Mouse (Mus musculus) adrenal gland, postnatal 14 days (tissue): ENCODE data around the gene Otub1. TPM values are rescaled to one million over a fixed set of nuclear protein-coding genes. Genes with fewer than 3 reads are reported as not detected.
A peak's percentile ranks its signal among the peaks of the same experiment; 100 is the strongest.

Experiments used
- DNase-seq: peaks from one replicate; pipeline ENCODE4 v3.0.0; 2021; ENCODE audit warnings: mixed read lengths
- long read RNA-seq, 2 experiments: library from polyadenylated mRNA; stranded (forward); transcript quantifications; one replicate each; pipeline ENCODE4 v2.0.0; 2021
- total RNA-seq: library from RNA; stranded (reverse); gene quantifications from 2 replicates; pipeline ENCODE4 v1.2.3, GENCODE M21; 2021

Otub1 gene
- 103 and 124 TPM in 2 replicates for total RNA-seq
- long read RNA-seq, experiment 1, transcript Otub1-201 (7 exons, 1,713 nt): major isoform, 240 of 261 reads
- long read RNA-seq, experiment 1, partial matches to known transcripts: 2 of 261 reads
- long read RNA-seq, experiment 1, other reads (novel, unspliced or antisense): 19 of 261 reads
- long read RNA-seq, experiment 2, transcript Otub1-201 (7 exons, 1,713 nt): major isoform, 133 of 151 reads
- long read RNA-seq, experiment 2, partial matches to known transcripts: 2 of 151 reads
- long read RNA-seq, experiment 2, other reads (novel, unspliced or antisense): 16 of 151 reads

DNA sequence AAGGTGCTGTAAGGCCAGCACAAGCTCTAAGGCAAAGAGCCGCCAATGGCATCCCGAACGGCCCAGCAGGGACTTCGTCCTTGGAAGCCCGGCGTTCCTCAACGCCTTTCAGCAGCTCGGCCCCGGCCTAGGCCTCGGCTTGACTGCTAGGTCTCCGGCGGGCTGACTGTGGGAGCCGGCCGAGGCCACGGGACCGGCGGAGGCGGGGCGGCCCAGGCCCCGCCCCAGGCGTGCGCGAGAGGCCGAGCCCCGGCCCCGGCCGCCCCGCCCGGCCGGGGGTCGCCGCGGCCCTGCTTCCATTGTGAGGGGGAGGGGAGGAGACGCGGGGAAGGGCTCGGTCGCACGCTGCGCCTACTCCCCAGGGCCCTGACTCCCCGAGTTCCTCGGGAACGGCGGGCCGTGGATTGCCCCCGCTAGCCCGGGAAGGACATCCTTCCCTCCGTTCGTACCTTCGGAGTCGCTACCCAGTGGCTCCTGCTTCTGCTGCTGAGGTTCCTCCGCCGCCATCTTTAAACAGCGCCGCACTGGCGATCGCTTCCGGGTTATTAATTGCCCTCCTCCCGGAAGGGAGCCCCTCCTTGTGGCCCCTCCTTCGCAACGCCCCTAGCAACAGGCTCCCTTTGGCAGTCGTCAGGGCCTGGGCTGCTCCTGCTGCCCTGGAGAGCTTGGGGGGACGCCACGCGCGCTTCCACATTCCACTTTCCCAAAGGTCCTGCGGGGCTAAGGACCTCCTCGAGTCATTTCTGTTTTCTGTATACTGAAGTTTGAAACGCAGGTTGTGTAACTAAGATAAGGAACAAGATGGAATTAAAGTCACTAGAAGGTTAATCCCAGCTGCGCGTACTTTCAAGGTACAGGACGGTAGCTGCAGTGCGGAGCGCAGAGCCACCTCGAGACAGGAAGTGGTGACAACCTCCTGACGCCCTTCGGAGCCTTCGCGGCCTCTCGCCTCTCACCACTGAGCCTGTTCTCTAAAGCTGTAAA is at the start of gene Otub1:
Gene Otub1, minus strand, starts transcription at position 564 of the 984 bp plus-strand sequence.
- DNase-seq: peak; percentile 97

DNA sequence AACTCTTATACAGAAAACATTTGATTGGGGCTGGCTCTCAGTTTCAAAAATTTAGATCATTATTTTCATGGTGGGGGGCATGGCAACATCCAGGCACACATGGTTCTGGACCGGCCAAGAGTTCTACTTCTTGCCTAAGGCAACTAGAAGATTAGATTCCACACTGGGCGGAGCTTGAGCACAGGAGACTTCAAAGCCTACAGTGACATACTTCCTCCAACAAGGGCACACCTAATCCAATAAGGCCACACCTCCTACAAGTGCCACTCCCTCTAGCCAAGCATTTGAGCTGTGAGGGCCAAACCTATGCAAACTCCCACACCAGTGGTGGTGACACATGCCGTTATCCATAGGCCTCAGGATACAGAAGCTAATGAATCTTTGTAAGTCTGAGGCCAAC is 39.9 kb upstream of the Otub1 start:
- no peak for DNase-seq

DNA sequence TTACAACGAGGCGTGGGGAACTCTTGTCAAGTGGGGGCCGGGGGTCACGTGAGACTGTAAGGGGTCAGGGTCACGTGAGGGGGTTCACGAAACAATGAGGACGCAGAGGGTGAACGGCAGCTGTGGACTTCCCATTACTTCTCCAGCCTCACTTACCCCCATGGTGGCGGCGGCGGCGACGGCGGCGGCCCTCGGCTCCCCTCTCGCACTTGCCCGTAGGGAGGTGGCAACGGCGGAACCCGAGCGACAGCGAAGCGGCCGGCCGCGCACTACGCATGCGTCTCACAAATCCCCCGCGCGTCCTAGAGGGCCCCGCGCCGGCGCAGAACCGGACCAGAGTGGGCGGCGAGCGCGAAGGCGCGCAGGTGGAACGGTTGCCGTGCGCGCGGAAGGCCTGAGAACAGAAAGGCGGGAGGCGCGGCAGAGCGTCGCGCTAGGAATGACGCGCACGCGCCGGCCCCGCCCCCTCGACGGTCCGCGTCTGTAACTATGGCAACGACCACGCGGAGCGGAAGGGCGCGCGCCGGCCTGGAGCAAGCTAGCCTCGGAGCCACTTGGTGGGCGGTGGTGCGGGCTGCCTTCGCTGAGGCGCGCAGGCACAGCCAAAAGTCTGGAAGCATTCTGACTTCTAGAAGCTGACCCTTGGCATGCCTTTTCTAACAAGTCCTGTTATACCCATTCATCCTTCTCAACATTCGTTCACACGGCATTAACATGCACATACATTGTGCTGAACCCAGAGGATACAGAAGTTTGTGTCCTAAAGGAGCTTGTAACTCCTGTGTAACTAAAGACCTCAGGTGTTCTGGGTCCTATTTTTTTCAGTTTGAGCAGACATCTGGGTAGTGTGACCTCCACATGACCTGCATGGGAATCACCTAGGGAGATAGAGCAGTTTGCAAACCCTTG is 34.9 kb upstream of the Otub1 start, which contains the start of gene Naa40:
Gene Naa40, minus strand, starts transcription at position 402 of the 909 bp plus-strand sequence.
- peak; percentile 96 for DNase-seq

DNA sequence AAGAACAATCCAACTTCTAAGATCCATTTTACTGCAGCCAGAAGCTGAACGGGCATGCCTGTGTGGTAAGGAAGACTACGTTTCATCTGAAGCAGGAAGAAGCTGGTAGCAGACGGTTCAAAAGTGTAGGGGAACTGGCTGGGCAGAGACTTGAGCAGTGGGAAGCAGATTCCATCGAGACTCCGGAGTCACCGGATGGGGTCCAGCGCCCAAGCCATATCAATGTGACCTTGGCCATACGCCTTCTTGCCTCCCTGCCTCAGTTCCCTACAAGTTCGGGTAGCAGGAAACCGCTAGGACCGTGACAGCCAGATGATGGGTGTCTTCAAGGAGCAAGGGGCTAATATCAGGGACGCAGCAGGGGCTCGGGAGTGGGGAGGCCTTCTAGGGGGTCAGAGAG is 34.2 kb upstream of the Otub1 start:
- no peak for DNase-seq

DNA sequence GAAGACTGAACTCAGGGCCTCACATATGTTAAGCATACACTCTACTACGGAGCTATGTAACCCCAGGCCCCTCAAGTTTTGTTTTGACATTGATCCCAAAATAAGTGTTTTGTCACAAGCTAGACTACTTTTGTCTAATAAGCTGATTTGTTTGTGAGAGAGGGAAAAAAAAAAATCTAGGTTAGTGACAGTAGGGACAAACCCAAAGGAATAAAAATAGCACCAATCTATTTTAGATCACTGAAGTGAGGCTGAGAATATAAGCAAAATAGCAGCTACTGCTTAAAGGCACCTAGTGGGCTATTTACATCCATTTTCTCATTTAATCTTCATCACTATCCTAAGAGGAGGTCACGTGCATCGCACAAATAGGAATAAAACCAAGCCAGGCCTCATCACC is 33.5 kb upstream of the Otub1 start:
- DNase-seq: no peak

DNA sequence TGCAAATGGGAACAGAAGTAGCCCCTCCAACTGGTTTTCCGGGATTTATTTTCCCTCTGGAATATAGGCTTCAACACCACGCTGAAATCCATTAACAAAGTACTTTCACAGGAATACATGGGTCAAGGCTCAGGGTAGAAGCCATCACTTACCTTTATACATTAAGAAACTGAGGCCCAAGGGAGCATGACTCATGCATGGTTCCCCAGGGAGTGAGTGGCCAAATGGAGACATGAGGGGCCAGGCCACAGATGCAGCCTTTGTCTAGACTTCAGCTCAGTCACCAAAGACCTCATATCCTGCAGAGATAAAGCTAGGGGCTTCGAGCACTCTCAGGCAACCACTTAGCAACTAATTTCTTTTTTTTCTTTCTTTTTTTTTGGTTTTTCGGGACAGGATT is 30.6 kb upstream of the Otub1 start:
- no peak for DNase-seq

DNA sequence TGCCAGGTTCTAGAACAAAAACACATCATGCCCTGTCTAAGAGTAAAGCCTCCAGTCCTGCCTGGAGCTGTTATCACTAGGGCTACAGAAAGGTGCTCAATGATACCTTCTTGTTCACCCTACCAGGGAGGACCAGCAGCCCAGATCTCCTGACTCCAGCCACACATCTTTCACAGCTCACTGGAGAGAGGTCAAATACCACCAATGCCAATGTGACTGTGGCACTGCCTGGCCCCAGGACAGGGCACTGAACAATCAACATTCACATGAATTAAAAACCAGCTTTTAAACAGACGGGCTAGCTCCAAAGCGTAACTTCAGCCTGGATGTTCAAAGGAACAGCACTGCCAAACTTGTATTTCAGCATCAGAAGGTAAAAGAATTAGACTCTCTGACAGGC is 29.9 kb upstream of the Otub1 start:
- no peak for DNase-seq

DNA sequence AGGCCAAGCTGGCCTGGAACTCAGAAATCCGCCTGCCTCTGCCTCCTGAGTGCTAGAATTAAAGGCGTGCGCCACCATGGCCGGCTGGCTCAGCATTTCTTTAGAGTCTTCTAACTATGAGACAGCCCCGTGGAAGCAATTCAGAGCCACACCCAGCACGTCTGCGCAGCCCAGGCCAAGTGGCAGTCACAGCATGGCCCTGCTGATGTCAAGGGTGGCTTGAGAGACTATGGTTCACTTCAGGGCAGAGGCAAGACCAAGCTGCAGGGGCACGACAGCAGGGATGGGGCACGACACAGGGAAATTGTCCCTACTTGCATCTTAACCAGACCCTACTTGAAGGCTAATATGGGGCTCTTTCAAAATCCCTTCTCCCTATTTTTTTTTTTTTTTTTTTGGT is 29.3 kb upstream of the Otub1 start:
- DNase-seq: no peak

DNA sequence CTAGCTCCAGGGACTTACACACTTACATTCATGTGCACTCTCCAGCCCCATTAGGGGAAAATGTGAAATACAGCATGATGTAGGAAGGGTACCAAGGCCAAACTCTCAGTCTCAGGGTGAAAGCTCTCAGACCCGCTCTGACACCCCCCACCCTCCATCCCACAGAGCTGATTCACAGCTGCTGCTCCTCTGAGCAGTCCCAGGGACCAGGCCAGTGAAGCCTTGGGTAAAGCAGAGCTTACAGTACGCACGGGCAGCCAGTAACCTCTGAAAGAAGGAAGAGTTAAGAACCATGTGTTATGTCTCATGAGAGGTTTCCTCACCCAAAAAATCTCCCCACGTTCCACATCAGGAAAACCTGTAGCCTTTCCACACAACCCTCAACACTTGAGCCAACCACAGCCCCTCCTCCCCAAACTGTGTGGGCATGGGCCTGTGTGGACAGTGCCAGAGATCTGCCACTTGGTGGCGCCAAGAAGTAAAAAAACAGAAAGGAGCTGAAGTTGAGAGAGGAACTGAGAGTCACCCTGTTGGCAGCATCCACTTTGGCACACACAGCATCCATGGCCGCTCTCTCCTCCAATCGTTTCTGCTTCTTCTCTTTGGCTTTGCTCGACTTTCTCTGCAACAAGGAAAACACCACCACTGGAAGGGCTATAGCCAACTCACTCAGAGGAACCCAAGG is 28.6 kb upstream of the Otub1 start:
- DNase-seq: peak; percentile 90

DNA sequence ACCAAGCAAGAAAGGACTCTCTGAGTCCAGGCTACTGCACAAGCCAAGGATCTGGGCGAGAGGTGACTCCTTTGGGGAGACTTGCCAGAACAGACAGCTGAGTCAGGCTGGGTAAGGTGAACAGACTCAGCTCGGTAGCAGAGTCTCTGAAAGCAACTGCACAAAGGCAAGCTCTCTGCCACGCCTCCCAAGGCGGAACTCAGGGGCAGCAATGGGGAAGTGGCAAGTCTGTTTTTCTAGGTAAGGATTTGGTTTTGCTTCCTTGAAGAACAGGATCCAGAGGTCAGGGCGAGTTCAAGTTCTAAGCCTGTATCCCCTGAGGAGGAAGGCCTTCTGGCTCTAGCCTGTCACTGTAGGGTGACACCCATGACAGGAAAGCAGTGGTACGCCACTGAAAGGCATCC is 20.4 kb upstream of the Otub1 start:
- DNase-seq: peak; percentile 42

DNA sequence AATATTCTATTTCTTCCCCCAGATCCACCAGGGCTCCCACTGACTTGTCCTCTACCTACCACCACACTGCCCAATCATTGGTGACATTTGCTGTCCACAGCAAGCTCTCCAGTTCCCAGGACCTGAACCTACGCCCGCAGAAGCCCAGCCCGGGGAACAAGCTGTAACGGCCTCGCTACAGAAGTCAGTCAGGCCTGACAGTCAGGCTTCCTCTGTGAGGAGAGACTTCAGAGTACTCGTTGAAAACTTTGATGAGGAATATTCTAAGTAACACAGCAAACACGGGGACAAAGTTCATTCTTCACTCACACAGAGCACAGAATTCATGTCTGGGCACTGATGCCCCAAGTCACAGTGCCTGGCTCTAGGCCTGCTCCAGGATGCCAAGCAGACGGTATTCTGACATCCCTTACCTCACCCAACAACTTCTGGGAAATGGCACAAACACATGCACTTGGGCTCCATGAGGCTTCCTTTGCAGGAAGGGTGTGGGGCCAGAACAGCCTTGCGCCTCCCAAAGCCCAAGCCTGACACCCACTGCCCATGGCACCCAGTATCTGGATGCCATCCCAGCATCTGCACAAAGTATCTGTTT is 19.1 kb upstream of the Otub1 start:
- no peak for DNase-seq

DNA sequence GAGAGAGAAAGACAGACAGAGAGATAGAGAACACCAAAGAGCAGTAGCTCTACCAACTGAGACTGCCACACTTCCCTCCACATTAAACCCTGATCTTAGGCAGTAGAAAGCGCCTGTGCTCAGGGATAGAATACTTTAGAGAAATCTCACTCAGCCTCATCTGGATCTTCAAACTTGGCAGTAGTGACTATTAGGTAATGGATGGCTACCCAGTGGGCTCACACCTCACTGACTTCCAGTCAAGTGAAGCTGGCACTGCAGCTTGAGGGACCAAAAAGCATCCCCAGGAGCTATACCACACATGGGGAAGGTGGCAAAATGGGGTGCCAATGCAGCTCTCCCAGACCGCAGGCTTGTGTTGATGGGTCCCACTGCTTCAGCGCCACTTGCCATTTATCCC is 18.1 kb upstream of the Otub1 start:
- no peak for DNase-seq

DNA sequence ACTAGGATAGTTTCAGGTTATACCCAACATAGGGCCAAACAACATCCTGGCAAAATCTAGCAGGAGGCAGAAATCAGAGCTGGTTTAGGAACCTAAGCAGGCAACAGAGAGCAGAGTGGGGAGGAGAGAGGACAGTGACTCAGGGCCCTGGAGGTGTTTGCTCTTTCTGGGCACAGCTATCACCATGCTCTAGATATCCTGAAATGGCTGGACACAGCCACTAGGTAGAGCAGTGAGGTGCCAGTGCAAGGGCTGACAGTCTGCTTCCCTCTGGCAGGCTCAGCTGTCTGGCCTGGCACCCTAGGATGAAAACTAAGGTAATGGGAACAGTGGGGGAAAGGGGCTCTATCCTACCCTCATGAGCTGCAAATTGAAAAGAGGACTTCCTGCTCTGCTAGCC is 17.4 kb upstream of the Otub1 start:
- DNase-seq: no peak

DNA sequence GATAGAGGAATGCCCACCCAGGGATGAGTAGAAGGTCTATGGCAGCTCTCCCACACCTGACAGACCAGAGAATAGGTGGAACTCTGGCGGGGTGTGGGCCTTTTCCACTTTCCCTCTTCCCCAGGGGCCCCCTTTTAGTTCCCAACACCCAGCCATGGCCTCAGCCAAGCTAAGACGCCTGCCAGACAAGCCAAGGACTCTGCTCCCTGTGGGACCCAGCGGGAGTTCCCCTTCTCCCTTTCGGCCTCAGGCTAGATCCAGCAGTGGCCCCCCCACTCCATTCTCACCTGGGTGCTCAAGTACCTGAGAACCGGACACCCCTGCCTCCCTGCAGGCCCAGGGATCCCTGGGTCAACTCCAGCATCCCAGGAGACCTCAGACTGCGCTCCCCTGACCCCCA is 16.1 kb upstream of the Otub1 start:
- DNase-seq: peak; percentile 64

DNA sequence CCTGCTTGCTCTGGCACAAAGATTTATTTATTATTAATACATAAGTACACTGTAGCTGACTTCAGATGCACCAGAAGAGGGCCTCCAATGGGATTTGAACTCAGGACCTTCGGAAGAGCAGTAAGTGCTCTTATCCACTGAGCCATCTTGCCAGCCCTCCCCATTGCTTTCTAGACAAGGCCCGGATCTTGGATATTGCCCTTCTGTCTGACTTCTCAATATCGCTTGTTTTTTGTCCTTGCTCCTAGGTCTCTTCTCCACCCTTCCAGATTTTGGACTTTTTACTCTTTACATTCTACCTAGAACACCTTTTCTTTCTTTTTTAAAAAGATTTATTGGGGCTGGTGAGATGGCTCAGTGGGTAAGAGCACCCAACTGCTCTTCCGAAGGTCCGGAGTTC is 12.6 kb upstream of the Otub1 start:
- DNase-seq: no peak

DNA sequence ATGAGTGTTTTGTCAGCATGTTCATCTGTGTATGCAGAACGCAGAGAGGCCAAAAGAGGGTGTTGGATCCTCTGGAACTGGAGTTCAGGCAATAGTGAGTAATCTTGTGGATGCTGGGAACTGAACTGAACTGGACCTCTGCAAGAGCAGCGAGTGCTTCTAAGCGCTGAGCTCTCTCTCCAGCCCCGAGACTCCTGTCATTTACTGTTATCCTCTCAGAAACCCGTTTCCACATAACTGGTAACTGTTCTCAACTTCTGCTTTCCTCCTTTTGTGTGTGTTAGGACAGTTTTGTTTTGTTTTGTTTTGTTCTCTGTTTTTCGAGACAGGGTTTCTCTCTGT is 11.8 kb upstream of the Otub1 start:
- DNase-seq: no peak

DNA sequence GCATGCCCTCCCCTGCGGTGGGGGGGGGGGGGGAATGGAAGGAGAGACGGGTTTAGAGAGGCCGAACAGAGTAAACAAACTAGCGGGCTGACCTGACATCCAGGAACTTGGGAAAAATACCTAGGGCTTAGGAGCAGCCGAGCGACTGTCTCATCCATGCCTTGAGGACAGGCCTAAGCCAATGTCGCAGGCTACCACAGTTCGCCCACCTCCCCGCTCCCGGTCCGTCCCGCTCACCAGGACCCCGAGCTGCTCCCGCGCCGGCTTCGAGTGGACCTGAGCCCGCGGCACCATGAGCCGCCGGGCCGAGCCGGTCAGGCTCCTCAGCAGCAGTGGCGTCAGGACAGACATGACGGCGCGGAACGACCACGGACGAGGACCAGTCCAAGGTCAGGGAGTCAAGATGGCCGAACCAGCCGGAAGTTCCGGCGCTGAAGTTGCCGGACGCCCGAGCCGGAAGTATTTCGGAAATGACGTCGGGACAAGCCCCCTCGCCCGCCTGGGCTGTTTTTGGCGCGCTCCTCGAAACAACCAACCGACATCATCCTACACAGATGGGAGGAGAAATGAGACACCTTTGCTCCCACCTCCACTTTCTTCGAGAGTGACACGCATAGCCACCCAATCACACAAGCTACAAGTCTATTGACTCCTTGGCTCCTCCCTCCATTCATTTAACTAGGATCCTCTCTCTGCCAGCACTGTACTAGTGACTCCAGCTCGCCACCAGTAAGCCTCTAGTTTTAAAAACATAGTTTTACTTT is 11.2 kb upstream of the Otub1 start, which contains the start of gene Cox8a:
Gene Cox8a, minus strand, starts transcription at position 455 of the 764 bp plus-strand sequence.
- peak; percentile 98 for DNase-seq

DNA sequence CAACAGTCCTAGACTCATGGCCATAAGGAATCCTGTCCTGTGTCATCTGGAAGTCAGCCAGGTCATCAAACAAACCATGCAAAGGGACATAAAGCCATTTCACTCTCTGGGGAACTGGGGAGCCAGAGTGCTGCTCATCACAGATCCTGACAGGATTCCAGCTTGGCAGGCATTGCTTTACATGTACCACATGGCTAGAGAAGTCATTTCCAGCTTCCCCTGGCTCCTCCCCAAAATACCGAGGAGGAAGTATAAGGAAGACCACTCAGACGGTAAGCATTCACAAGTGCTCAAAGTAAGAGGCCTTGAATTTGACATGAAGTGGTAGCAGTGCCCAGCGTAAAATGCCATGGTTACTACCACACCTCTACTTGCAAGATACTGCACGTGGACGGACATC is 8.4 kb upstream of the Otub1 start:
- DNase-seq: peak; percentile 32

DNA sequence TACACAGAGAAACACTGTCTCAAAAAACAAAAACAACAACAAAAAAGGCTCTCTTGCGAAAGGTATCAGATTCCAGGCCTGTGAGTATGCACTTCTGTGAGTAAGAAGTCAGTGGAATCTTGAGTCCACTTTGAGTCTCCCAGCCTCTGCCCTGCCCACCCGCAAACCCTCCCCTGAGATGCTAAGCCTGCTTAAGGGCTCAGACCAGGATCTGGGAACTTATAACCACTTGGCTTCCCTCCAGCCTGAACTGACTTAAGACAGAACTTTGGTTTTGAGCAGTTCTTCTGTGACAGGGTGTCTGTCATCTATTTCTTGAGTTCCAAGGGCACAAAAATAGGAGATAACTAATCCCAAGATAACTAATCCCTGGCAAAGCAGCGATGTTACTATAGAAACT is 6.9 kb upstream of the Otub1 start:
- no peak for DNase-seq

DNA sequence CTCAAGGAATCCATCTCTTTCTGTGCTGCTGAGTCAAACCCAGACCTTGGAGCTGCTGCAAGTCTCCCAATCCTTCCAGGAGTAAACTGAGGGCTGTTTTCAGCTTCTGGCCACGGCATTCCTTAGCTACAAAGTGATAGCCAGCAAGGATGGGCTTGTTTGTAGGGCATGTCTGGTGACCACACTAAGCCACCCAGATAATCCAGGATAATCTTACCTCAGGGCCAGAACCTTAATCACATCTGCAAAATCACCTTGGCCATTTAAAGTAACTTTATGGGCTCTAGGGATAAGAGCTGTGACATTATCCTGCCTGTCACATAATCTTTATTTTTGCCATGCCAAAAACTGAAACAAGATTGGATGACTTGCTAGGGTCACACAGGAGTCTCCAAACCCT is 6.1 kb upstream of the Otub1 start:
- no peak for DNase-seq
